Mouse (Mus musculus) thymus, adult 2 months (tissue): ENCODE results near the gene Ywhah. TPM values are rescaled to one million over a fixed set of nuclear protein-coding genes. Genes with fewer than 3 reads are reported as not detected.

ENCODE experiments used
- DNase-seq: peaks from one replicate; pipeline ENCODE4 v3.0.0; 2021
- H3K27ac ChIP-seq: fragments of 200-500 bp; 2 replicates; pipeline ENCODE4 v1.5.1; 2012; ENCODE audit warnings: low read length, control low read depth; ENCODE audit not compliant: control insufficient read depth, insufficient read depth
- H3K27me3 ChIP-seq: fragments of 200-500 bp; 2 replicates; pipeline ENCODE4 v1.6.1; 2012; ENCODE audit warnings: mild to moderate bottlenecking, low read length, moderate library complexity, mixed read lengths; ENCODE audit not compliant: control insufficient read depth, insufficient read depth
- H3K36me3 ChIP-seq: fragments of 200-500 bp; 2 replicates; pipeline ENCODE4 v1.6.1; 2012; ENCODE audit warnings: mild to moderate bottlenecking, low read length, moderate library complexity; ENCODE audit not compliant: control insufficient read depth, insufficient read depth
- H3K4me1 ChIP-seq: fragments of 200-500 bp; replicated peaks from 2 replicates; pipeline ENCODE4 v1.6.1; 2012; ENCODE audit warnings: low read length; ENCODE audit not compliant: control insufficient read depth, insufficient read depth
- H3K4me3 ChIP-seq: fragments of 200-500 bp; 2 replicates; pipeline ENCODE4 v1.5.1; 2012; ENCODE audit warnings: mild to moderate bottlenecking, low read length, control low read depth, moderate library complexity; ENCODE audit not compliant: control insufficient read depth, insufficient read depth
- CTCF ChIP-seq: fragments of 200-500 bp; IDR thresholded peaks from 2 replicates; pipeline ENCODE4 v1.5.1; 2012; ENCODE audit warnings: mild to moderate bottlenecking, control low read depth, low read length, moderate library complexity, borderline replicate concordance; ENCODE audit not compliant: control insufficient read depth, poor library complexity, insufficient read depth; ENCODE audit errors: extremely low read depth
- POLR2A ChIP-seq: fragments of 200-500 bp; IDR thresholded peaks from 2 replicates; pipeline ENCODE4 v1.6.1; 2012; ENCODE audit warnings: mild to moderate bottlenecking, low read length, control low read depth, moderate library complexity; ENCODE audit not compliant: control insufficient read depth, poor library complexity, insufficient read depth; ENCODE audit errors: extremely low read depth
- WGBS: fragments of 180-500 bp; shearing (Covaris S2); methylation state at CpG from one replicate; pipeline ENCODE4 v1.1.7; 2018; 5-methylcytosine and 5-hydroxymethylcytosine counted together
- polyA plus RNA-seq: library from polyadenylated mRNA; depleted of rRNA; stranded (reverse); fragments of >200 nt; gene quantifications from 2 replicates; pipeline ENCODE4 v1.2.3, GENCODE M21; 2012

The Ywhah gene
- polyA plus RNA-seq, 1 experiment: 171 TPM

- Histone ChIP-seq H3K27ac (no peak overlapping the region), H3K27me3 (no peaks in the 10 kb centered on the region), H3K36me3 (no peaks in the 10 kb centered on the region), H3K4me3 (no peak overlapping the region), H3K4me1 (no peaks in the 10 kb centered on the region; the same call in 1 of the 2 replicates)
- 67% methylated on average over 14 of the region's 14 CpGs for WGBS
- no peak for DNase-seq
- TF ChIP-seq POLR2A: no peak
- TF ChIP-seq CTCF: no peak
Observed at GRCm38 (mm10) chr5:33009818-33010812, 8.5 kb upstream of the Ywhah start.

DNA sequence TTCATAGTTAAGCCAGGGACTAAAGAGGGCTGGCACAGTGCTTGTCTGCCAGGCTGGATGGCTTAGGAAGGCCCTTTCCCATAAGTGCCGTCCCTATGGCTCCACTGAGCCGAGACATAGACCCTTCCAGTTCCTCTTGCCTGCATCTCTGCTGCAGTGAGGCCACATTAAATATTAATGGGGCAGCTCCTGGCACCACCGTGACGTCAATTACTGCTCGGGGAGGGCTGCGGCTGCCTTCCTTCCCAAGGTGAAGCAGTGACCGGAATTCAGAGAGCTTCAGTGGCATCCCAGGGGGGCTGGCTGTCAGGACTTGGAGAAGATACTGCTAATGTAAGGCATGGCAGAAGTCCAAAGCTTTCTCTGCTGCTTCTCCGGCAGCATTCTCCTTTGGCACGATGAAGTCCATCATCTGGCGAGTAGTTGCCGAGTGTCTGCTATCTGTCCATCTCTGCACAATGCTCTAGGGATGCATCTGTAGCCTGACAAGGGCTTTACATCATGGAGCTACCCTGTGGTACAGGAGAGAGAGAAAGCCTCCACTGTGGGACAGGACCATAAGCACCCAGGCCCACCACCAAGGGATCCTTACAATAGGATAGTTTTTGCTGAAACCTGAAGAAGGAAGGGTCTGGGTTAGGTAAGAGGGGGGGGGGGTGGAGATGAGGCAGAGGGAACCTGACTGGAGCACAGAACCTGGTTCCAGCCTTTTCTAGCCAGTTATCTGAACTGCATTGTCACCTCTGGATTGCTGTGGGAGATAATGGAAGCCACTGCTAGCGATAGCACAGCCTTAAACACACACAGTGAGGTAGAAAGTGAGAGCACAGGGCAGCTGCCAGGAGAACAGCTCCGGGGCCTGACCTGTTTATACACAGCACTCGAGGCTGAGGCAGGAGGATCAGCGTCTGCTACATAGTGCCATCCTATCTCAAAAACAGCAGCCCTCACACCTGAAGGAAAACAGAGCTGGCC lies 7.2 kb upstream of the Ywhah start:
- WGBS: 92% methylated on average over 15 of the region's 15 CpGs
- DNase-seq: no peak
- no peaks in the 10 kb centered on the region; the same call in 1 of the 2 replicates for H3K4me1 ChIP-seq

GRCm38 (mm10) chr5:33014096-33014495 lies 4.5 kb upstream of the Ywhah start:
- Histone ChIP-seq H3K36me3 (no peaks in the 10 kb centered on the region), H3K27me3 (no peaks in the 10 kb centered on the region), H3K4me1 (peaks cover 3% of the 10 kb centered on the region), H3K4me3 (no peak overlapping the region), H3K27ac (no peak overlapping the region)
- no peak for TF ChIP-seq POLR2A
- TF ChIP-seq CTCF: no peak
- DNase-seq: no peak
- 97% methylated on average over 1 of the region's 1 CpGs for WGBS

More for the DNA sequence above, 7.2 kb upstream of the Ywhah start:
- no peak for TF ChIP-seq CTCF
- no peak for TF ChIP-seq POLR2A
- H3K27me3 ChIP-seq: no peaks in the 10 kb centered on the region
- H3K27ac ChIP-seq: no peak overlapping the region
- H3K4me3 ChIP-seq: no peak overlapping the region
- no peaks in the 10 kb centered on the region for H3K36me3 ChIP-seq

DNA sequence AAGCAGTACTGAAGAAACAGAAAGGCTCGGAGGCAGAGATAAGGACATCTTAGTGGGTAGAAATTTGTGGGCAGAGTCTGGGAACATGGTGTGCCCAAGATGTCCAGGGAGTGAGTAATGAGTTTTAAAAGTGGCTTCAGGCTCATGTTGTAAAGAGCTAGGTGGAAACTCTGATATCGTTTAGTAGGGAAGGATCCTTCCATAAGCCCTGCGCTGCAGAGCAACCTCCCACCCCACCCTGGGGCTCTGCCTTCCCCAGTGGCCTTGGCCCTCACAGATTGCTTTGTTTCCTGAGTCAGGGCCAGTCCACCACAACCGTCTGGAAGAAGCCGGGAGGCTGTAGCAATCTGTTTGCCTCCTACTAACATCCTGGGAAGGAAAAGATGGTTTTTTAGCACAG lies 3.0 kb upstream of the Ywhah start:
- no peak for TF ChIP-seq POLR2A
- TF ChIP-seq CTCF: no peak
- WGBS: 77% methylated on average over 5 of the region's 5 CpGs
- H3K4me1 ChIP-seq: peaks cover 3% of the 10 kb centered on the region
- H3K4me3 ChIP-seq: no peak overlapping the region
- no peak overlapping the region for H3K27ac ChIP-seq
- DNase-seq: no peak
- no peaks in the 10 kb centered on the region for H3K27me3 ChIP-seq
- no peaks in the 10 kb centered on the region for H3K36me3 ChIP-seq

GRCm38 (mm10) chr5:33018189-33018560 lies 441 bp upstream of the Ywhah start:
- no peak for DNase-seq
- TF ChIP-seq CTCF (no peak; the same call in 1 of the 2 replicates), POLR2A (no peak)
- Histone ChIP-seq H3K36me3 (peaks cover 3% of the 10 kb centered on the region; the same call in 1 of the 2 replicates), H3K4me3 (peak overlapping the region; percentile 53), H3K4me1 (peaks cover 5% of the 10 kb centered on the region), H3K27me3 (no peaks in the 10 kb centered on the region), H3K27ac (peak overlapping the region; percentile 68)
- WGBS: 6% methylated on average over 15 of the region's 15 CpGs

GRCm38 (mm10) chr5:33019426-33019821 lies 808 bp downstream of the Ywhah start:
- TF ChIP-seq CTCF (no peak), POLR2A (no peak)
- no peak for DNase-seq
- Histone ChIP-seq H3K27ac (peak overlapping the region; percentile 76), H3K4me3 (peak overlapping the region; percentile 77), H3K36me3 (peaks cover 6% of the 10 kb centered on the region; the same call in 1 of the 2 replicates), H3K4me1 (peaks cover 5% of the 10 kb centered on the region), H3K27me3 (no peaks in the 10 kb centered on the region)
- 1% methylated on average over 12 of the region's 12 CpGs for WGBS
